Mouse (Mus musculus): Measurements from ENCODE around the gene Dscaml1.

Dscaml1 gene

DNA sequence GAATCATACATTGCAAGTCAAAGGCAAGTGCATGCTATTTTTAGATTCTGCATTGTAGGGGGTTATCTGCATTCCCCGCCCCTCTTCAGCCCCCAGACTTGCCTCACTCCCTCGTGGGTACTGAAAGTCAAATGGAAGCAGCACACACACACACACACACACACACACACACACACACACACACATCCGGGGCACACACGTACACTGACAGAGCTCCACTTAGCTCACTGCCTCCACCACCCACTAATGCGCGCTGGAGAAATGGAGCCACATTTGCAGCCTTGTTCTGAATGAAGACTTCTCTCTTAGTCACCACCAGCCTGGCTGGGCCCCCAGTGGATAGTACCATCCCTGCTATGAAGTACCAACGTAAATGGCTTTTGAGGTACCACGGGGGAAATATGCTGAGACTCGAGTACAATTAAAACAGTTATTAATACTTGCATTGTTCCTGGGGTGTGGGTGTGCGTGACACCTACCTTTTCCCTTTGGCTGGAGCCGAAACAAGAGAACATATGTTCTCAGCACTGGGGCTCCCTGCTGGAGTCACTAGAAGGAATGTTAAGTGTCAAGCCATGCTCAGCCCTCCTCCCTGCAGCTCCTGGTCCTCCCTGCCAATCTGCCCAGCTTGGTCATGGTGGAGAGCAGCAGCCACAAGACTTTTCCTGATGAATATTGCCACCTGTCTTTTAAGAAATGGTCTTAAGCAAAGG is 91.7 kb downstream of the Dscaml1 start:
- DNase-seq, result no peak

DNA sequence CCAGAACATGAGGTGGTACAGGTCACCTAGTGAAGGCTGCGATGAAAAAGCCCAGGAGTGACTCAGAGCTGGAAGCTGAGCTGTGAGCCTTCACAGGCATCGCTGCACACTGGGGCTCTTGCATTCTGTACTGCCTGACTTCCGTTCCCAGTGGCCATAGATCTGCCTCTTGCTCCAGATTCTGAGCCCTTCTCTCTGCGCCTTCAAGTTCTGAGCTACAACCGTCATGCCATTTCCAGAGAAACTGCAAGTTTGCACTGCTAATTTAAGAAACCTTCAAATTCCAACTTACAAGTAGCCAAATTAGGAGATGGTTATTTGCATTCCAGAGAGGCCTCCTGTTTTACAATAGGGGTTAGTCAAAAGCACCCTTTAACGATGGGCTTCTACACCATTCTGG is 93.4 kb downstream of the Dscaml1 start:
- DNase-seq, result no peak

DNA sequence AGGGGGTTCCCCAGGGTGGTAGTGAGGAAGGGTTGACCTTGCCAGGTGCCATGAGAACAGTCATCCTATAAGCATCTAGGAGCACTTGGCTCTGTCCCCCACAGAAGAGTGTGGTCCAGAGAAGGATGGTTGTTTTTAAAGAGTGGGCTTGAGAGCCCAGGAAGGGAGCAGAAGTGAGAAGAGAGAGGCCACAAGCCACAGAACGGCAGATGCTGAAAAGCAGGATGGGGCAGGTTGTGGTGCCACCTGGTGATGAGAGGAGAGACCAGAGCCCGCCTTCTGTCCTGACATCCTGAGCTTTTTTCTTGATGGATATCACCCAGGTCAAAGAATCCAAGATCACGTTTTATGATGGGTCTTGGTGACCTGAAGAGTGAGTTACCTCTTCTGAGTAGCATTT is 96.4 kb downstream of the Dscaml1 start:
- no peak for DNase-seq

GRCm38 (mm10) chr9:45524505-45524904 is 98.1 kb downstream of the Dscaml1 start:
- no peak for DNase-seq

GRCm38 (mm10) chr9:45533253-45533652 is 106.8 kb downstream of the Dscaml1 start:
- no peak for DNase-seq

- no peak for DNase-seq
Measured at GRCm38 (mm10) chr9:45534472-45534988, 108.1 kb downstream of the Dscaml1 start.

DNA sequence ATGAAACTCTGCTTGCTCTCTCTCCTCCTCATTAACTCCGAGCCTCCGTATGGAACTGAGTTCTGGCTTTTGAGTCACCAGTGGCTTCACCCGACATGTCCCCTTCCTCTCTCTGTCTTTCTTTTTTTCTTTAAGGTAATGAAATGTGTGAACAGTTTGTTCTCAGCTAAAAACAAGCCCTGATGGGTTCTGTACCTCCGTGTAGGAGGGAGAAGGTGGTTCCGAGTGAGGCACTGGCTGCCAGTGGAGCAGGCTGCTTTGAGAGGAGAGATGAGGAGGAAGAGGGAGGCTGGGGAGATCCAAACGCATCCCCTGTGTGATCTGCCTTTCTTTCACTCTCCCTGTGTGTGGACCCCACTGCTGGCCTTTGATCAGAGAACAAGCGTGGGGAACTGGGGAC is 111.2 kb downstream of the Dscaml1 start:
- no peak for DNase-seq

GRCm38 (mm10) chr9:45539265-45540044 is 113.0 kb downstream of the Dscaml1 start:
- no peak for DNase-seq

GRCm38 (mm10) chr9:45546024-45546638 is 119.7 kb downstream of the Dscaml1 start:
- DNase-seq, result no peak

- no peak for DNase-seq
Measured at GRCm38 (mm10) chr9:45546902-45547578, 120.6 kb downstream of the Dscaml1 start.

DNA sequence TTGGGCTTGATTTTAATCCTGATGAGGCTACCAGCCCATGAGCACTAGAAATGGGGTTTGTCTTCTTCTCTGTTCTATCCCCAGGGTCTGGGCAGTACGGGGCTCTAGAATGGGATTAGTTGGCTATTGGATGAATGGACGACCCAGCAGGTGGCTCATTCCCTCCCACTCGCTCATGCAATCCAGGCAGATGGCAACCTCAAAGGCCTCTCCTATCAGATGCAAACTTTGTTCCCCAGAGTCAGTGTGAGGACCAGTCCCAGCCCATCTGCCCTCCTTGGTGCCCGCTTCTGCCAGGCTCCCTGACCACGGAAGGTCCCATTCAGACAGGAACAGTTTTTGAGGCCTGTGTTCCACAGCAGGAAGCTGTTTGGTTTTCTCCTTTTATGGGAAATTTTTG is 123.4 kb downstream of the Dscaml1 start:
- DNase-seq, result no peak

DNA sequence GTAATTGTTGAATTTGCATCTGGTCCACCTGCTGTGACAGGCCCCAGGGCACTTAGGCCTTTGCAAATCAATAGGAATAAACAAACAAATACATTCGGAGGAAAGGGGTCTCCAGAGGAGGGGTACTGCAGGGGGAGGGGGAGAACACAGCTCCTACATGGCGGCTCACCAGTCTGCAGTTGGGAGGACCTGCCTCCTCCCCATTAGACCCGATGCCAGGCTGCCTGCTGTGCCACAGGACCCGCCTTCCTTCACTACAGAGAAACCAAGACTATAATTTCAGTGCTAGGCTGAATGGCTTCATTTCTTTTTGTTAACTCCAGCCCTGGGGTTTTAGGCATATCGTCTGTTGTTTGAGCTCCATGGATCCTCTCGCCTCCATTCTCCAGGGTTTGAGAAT is 123.8 kb downstream of the Dscaml1 start:
- no peak for DNase-seq

GRCm38 (mm10) chr9:45550662-45551061 is 124.2 kb downstream of the Dscaml1 start:
- no peak for DNase-seq

GRCm38 (mm10) chr9:45555036-45555826 is 128.8 kb downstream of the Dscaml1 start:
- no peak for DNase-seq

DNA sequence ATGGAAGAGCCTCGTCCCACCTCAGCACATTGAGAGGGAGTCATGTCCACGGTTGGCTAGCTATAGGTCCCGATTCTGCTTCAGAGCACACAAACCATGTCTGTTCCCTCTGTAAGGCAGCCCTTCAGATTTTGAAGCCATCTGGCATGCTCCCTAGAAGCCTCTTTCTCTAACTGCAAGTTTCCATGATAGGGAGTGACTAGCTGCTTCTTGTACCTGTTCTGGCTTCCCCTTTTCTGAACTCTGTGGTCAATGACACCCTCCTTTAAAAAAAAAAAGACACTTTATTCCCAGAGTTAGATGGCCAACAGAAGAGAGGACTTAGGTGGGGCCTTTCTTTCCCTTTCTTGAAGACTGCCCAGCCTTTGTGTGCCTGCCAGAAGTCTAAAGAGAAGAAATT is 130.5 kb downstream of the Dscaml1 start:
- DNase-seq, result no peak

GRCm38 (mm10) chr9:45560987-45561386 is 134.6 kb downstream of the Dscaml1 start:
- DNase-seq, result no peak

DNA sequence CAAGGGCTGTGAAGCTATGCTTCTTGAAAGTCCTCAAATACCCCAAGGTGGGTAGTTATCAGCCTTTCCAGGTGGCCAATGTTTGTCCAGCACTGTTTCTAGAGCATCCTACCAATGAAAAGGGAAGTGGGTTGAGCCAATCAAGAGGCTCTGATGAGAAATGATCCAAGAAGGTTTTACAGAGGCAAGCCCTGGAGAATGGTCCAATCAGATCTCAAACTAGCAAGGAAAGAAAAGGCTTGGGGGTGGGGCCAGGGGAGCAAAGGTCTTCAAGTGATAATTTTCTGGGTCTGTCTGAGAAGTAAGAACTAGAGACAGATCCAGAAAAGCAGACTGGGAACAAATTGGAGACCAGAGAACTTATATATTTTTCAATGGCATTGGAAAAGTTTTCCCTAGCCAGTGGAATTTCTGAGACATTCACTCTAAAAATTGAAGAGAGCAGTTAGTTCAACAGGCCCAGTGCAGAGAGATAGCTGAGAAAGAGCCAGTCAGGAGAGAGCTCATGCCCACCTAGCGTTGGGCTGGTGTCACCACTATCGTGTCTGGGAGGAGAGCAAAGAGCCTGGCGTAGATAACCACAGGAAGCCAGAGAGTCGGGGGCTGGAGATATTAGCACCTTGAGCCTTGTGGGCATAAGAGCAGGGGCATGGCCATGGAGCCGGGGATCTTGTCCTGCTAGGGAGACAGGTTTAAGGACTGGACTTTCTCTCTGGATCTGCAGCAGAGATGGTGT is 140.6 kb downstream of the Dscaml1 start:
- no peak for DNase-seq

- no peak for DNase-seq
Measured at GRCm38 (mm10) chr9:45569680-45570079, 143.3 kb downstream of the Dscaml1 start.

DNA sequence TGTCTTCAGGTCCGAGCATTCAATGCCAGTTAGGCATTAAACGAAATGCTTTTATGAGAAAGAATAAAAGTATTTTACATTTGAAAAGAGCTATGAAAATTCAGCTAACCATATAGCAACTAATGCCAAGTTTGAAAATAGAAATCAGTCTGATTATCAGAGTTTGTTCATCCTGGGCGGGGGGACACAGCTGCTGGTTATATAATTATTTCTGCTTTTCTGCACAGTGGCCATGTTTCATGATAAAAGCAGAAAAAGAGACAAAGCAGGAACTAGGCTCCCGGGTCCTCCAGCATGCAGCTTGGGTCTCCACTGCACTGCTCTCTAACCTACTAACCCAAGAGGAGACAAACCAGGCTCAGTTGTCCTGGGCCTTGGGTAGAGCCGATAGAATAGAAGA is 143.9 kb downstream of the Dscaml1 start:
- DNase-seq, result no peak

DNA sequence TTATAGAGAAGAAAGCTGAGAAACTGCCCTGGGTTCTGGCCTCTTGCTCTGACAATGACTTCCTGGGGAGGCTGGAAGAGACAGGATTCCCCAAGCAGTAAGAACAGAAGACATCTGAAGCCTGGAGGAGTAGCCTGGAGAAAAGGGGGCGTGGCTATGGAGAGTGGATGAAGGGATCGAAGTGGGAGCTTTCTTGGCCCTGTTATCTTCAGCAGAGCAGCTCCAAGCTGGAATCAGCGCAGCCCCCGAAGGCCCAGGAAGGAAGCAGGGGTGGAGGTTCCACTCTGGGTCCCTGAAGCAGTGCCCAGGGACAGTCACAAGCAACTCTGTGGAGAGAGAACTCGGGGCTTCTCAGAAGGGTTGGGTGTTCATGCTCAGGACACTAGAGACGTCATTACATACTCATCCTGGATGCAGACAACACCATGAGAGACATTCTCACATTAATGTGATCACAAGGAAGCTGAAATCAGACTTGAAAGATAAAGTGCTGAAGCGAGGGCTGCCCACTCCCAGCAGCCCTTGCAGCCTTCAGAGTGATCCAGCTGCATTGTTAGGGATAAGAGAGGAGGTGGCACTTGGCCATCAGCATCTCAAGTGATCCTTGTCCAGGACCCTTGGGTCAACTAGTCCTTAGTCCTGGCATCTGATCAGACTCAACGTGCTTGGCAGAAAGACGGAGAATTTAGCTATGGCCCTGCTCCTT is 146.5 kb downstream of the Dscaml1 start:
- no peak for DNase-seq

DNA sequence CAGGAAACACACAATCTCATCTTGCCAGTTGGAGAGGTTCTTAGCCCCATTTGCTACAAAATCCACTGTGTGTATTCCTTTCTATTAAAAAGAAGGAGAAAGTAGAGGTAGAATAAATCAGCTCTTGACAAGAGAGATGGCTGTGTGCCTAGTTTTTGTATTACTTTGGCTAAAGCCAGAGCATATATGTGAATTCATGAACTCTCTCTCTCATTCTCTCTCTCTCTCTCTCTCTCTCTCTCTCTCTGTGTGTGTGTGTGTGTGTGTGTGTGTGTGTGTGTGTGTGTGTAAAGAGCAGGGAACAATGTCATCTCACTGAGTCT is 147.0 kb downstream of the Dscaml1 start:
- no peak for DNase-seq
